21 mouse cellular contexts compared by ENCODE assay signal in the genomic region with DNA sequence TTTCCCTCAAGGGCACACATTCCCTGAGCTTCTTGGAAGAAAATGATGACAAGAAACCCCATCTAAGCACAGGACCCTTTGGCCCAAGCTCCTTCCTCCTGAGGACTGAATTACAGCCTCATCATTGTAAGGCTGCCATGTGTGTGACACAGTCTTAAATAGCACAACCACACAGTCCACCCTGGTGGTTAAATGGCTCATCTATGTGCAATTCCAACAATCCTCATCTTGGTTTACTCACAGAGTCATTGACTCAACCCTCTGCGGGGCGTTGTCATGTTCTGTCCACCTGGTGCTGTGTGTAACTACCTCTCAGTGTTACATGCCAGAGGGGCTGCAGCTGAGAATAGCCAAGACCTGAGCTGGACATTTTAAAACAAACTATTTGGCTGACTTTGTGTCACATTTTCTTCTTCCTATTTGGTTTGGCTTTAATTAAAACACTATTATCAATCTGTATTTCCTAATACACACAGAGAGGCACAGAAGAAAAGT.
"Had no signal": no experiment of that assay in that cellular context is flagged by ENCODE, and none has a peak within 500 bp of the region (broad histone marks: within the 10 kb centered on the region; RNA-seq: fewer than 3 reads in every experiment).

No protein-coding gene starts in this region.

- H3K4me2 ChIP-seq: liver, embryonic 13.5 days; liver, embryonic 15.5 days; lung, embryonic 15.5 days; midbrain, embryonic 12.5 days; midbrain, embryonic 15.5 days; neural tube, embryonic 13.5 days; neural tube, embryonic 15.5 days; stomach, embryonic 15.5 days had no signal

- H3K27ac ChIP-seq: liver, embryonic 13.5 days; liver, embryonic 15.5 days; lung, embryonic 15.5 days; macrophage; midbrain, embryonic 12.5 days; midbrain, embryonic 15.5 days; neural tube, embryonic 13.5 days; neural tube, embryonic 15.5 days; stomach, embryonic 15.5 days; stomach, postnatal 0 days had no signal

- ATAC-seq: liver, postnatal 0 days; lung, postnatal 0 days; midbrain, embryonic 15.5 days had no signal

- H3K4me3 ChIP-seq: liver, embryonic 13.5 days; liver, embryonic 15.5 days; lung, embryonic 15.5 days; megakaryocyte, embryonic 14.5 days; midbrain, embryonic 12.5 days; midbrain, embryonic 15.5 days; neural tube, embryonic 13.5 days; neural tube, embryonic 15.5 days; stomach, embryonic 15.5 days had no signal

- H3K4me1 ChIP-seq: liver, embryonic 13.5 days; liver, embryonic 15.5 days; lung, embryonic 15.5 days; megakaryocyte, embryonic 14.5 days; neural tube, embryonic 15.5 days; stomach, embryonic 15.5 days had no signal

- DNase-seq: liver, embryonic 13.5 days; liver, postnatal 0 days; lung, adult 2 months; lung, postnatal 14 days; lung, postnatal 36 days; right cerebral cortex, adult 18-20 months; right cerebral cortex, postnatal 25 days; thymus, adult 2 months; thymus, postnatal 25 days; thymus, postnatal 4 days had no signal

- H3K9me3 ChIP-seq: liver, embryonic 13.5 days; liver, embryonic 15.5 days; lung, embryonic 15.5 days; megakaryocyte, embryonic 14.5 days; midbrain, embryonic 12.5 days; midbrain, embryonic 15.5 days; neural tube, embryonic 13.5 days; neural tube, embryonic 15.5 days; stomach, embryonic 15.5 days had no signal

- H3K27me3 ChIP-seq: liver, embryonic 13.5 days; liver, embryonic 15.5 days; lung, embryonic 15.5 days; megakaryocyte, embryonic 14.5 days; midbrain, embryonic 12.5 days; midbrain, embryonic 15.5 days; neural tube, embryonic 13.5 days; neural tube, embryonic 15.5 days; stomach, embryonic 15.5 days had no signal

- H3K36me3 ChIP-seq: liver, embryonic 13.5 days; liver, embryonic 15.5 days; lung, embryonic 15.5 days; midbrain, embryonic 12.5 days; midbrain, embryonic 15.5 days; neural tube, embryonic 13.5 days; neural tube, embryonic 15.5 days; stomach, embryonic 15.5 days had no signal

- H3K9ac ChIP-seq: liver, embryonic 13.5 days; liver, embryonic 15.5 days; liver, postnatal 0 days; lung, embryonic 15.5 days; midbrain, embryonic 12.5 days; midbrain, embryonic 15.5 days; neural tube, embryonic 13.5 days; neural tube, embryonic 15.5 days; stomach, embryonic 15.5 days had no signal
